Mouse (Mus musculus): Measurements from ENCODE around the gene Gm13279. TPM values are rescaled to one million over a fixed set of nuclear protein-coding genes. Genes with fewer than 3 reads are reported as not detected.

Gm13279 gene
- not detected in 2 replicates for polyA plus RNA-seq (2012; rRNA removed)

DNA sequence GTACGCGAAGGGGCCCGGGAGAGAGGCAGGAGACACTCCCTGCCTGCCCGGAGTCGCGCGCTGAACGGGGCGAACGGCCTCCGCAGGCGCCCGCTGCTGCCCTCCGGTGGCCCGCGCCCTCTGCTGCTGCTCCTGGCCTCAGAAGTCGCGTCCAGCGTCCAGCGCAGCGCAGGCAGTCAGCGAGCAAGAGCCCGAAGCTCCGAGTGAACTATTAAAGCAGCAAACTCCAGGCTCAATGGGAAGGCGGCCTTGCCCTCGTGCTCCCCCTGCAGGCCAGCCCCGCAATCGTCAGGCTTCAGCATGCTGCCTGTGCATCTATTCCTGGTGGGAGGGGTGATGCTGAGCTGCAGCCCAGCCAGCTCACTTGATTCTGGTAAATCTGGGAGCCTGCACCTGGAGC lies at the start of gene Gm13279:
TSS of gene Gm13279 (plus strand) at position 301 of the 400 bp plus-strand sequence.

DNA sequence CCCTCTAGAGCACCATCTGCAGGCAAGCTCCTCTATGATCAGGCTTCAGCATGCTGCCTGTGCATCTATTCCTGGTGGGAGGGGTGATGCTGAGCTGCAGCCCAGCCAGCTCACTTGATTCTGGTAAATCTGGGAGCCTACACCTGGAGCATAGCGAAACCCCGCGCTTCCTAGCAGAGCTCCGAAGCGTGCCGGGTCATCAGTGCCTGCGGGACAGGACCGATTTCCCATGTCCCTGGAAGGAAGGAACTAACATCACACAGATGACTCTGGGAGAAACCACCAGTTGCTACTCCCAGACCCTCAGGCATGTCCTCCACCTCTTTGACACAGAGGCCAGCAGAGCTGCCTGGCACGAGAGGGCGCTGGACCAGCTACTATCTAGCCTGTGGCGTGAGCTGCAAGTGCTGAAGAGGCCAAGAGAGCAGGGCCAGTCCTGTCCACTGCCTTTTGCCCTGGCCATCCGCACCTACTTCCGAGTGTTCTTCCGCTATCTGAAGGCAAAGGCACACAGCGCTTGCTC lies 42.3 kb upstream of the Gm13279 start, which contains the start of gene Gm13271:
TSS of gene Gm13271 (plus strand) at position 51 of the 523 bp plus-strand sequence.

DNA sequence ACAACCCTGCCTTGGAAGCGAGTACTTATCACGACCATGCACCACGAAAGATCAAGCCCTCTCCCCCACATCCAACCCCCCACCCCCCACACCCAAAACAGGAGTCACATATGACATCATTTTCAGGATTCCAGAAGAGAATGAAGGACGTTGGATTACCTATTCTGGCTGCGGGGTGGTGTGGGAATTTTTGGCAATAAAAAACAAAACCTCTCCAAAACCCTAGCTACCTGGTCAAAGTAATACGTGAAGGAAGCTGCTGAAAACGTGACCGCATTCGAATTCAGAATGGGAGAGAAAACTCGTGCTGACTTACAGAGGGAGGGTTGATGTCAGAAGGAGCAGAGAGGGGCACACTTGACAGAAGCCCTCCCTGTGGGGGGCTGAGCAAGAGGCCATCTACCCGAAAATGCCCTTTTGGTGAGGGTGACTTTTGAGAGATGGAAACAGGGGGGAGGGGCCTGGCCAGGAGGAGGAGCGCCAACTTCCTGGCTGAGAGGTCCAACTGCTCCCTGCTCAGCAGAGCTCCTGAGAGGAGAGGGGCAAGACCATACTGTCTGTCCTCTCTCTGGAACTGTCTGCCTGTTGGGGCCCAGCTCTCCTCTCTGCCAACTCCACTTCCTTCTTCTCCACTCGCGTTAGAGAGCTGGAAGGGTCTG lies 37.5 kb upstream of the Gm13279 start, which contains the start of gene Gm13283:
TSS of gene Gm13283 (plus strand) at position 510 of the 659 bp plus-strand sequence.

GRCm38 (mm10) chr4:88773534-88773933 lies 23.7 kb upstream of the Gm13279 start, which contains the start of gene Gm13290:
Gene Gm13290 (plus strand): TSS chr4:88773834.

GRCm38 (mm10) chr4:88776622-88777021 lies 20.6 kb upstream of the Gm13279 start, which contains the start of gene Gm13289:
Gene Gm13289 (plus strand): TSS chr4:88776922.

DNA sequence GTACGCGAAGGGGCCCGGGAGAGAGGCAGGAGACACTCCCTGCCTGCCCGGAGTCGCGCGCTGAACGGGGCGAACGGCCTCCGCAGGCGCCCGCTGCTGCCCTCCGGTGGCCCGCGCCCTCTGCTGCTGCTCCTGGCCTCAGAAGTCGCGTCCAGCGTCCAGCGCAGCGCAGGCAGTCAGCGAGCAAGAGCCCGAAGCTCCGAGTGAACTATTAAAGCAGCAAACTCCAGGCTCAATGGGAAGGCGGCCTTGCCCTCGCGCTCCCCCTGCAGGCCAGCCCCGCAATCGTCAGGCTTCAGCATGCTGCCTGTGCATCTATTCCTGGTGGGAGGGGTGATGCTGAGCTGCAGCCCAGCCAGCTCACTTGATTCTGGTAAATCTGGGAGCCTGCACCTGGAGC lies 17.6 kb upstream of the Gm13279 start, which contains the start of gene Gm13272:
TSS of gene Gm13272 (plus strand) at position 301 of the 400 bp plus-strand sequence.

DNA sequence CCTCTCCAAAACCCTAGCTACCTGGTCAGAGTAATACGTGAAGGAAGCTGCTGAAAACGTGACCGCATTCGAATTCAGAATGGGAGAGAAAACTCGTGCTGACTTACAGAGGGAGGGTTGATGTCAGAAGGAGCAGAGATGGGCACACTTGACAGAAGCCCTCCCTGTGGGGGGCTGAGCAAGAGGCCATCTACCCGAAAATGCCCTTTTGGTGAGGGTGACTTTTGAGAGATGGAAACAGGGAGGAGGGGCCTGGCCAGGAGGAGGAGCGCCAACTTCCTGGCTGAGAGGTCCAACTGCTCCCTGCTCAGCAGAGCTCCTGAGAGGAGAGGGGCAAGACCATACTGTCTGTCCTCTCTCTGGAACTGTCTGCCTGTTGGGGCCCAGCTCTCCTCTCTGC lies 15.4 kb upstream of the Gm13279 start, which contains the start of gene Ifnz:
TSS of gene Ifnz (plus strand) at position 301 of the 400 bp plus-strand sequence.

DNA sequence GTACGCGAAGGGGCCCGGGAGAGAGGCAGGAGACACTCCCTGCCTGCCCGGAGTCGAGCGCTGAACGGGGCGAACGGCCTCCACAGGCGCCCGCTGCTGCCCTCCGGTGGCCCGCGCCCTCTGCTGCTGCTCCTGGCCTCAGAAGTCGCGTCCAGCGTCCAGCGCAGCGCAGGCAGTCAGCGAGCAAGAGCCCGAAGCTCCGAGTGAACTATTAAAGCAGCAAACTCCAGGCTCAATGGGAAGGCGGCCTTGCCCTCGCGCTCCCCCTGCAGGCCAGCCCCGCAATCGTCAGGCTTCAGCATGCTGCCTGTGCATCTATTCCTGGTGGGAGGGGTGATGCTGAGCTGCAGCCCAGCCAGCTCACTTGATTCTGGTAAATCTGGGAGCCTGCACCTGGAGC lies 11.8 kb upstream of the Gm13279 start, which contains the start of gene Gm13276:
TSS of gene Gm13276 (plus strand) at position 301 of the 400 bp plus-strand sequence.

GRCm38 (mm10) chr4:88788402-88788801 lies 8.8 kb upstream of the Gm13279 start, which contains the start of gene Gm13277:
Gene Gm13277 (plus strand): TSS chr4:88788632.

GRCm38 (mm10) chr4:88791250-88791649 lies 5.9 kb upstream of the Gm13279 start, which contains the start of gene Gm13278:
Gene Gm13278 (plus strand): TSS chr4:88791550.

GRCm38 (mm10) chr4:88793936-88794675 lies 3.1 kb upstream of the Gm13279 start, which contains the start of gene Gm13275:
Gene Gm13275 (plus strand): TSS chr4:88794487.

DNA sequence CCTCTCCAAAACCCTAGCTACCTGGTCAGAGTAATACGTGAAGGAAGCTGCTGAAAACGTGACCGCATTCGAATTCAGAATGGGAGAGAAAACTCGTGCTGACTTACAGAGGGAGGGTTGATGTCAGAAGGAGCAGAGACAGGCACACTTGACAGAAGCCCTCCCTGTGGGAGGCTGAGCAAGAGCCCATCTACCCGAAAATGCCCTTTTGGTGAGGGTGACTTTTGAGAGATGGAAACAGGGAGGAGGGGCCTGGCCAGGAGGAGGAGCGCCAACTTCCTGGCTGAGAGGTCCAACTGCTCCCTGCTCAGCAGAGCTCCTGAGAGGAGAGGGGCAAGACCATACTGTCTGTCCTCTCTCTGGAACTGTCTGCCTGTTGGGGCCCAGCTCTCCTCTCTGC lies 2.2 kb downstream of the Gm13279 start, which contains the start of gene Gm13285:
TSS of gene Gm13285 (plus strand) at position 301 of the 400 bp plus-strand sequence.

DNA sequence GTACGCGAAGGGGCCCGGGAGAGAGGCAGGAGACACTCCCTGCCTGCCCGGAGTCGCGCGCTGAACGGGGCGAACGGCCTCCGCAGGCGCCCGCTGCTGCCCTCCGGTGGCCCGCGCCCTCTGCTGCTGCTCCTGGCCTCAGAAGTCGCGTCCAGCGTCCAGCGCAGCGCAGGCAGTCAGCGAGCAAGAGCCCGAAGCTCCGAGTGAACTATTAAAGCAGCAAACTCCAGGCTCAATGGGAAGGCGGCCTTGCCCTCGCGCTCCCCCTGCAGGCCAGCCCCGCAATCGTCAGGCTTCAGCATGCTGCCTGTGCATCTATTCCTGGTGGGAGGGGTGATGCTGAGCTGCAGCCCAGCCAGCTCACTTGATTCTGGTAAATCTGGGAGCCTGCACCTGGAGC lies 5.8 kb downstream of the Gm13279 start, which contains the start of gene Gm13287:
TSS of gene Gm13287 (plus strand) at position 301 of the 400 bp plus-strand sequence.

DNA sequence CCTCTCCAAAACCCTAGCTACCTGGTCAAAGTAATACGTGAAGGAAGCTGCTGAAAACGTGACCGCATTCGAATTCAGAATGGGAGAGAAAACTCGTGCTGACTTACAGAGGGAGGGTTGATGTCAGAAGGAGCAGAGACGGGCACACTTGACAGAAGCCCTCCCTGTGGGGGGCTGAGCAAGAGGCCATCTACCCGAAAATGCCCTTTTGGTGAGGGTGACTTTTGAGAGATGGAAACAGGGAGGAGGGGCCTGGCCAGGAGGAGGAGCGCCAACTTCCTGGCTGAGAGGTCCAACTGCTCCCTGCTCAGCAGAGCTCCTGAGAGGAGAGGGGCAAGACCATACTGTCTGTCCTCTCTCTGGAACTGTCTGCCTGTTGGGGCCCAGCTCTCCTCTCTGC lies 8.0 kb downstream of the Gm13279 start, which contains the start of gene Gm13288:
TSS of gene Gm13288 (plus strand) at position 301 of the 400 bp plus-strand sequence.

DNA sequence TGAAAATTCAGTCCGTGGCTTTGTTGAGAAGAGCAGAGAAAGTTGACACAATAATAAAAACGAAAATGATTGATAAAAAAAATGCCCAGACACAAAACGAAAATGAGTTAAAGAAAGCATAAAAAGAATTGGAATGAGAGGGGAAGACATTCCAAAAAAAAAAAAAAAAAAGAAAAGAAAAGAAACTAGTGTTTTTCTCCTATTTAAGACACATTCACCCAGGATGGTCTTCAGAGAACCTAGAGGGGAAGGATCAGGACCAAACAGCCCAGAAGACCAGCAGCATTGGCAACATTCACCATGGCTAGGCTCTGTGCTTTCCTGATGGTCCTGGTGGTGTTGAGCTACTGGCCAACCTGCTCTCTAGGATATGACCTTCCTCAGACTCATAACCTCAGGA lies 18.7 kb downstream of the Gm13279 start, which contains the start of gene Ifna7:
TSS of gene Ifna7 (plus strand) at position 301 of the 400 bp plus-strand sequence.

DNA sequence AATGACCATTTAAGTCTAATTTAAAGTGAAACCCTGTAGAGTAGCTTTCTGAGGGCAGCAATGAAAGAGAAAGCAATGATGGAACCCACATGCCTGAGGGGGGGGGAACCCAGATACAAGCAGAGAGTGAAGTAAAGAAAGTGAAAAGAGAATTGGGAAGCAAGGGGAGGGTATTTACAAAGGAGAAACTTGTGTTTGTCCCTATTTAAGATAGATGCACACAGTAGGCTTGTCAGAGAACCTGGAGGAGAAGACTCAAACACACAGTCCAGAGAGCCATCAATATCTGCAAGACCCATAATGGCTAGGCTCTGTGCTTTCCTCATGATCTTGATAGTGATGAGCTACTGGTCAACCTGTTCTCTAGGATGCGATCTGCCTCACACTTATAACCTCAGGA lies 22.5 kb downstream of the Gm13279 start, which contains the start of gene Ifna11:
TSS of gene Ifna11 (plus strand) at position 301 of the 400 bp plus-strand sequence.

DNA sequence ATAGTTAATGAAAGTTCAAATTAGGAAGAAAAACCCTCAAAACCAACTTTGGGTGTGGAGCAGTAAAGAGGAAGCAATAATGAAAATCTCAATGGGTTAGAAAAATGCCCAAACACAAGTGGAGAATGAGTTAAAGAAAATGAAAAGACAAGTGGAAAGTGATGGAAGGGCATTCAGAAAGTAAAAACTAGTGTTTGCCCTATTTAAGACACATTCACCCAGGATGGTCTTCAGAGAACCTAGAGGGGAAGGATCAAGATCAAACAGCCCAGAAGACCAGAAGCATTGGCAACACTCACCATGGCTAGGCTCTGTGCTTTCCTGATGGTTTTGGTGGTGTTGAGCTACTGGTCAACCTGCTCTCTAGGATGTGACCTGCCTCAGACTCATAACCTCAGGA lies 29.9 kb downstream of the Gm13279 start, which contains the start of gene Ifna6:
TSS of gene Ifna6 (plus strand) at position 301 of the 400 bp plus-strand sequence.

GRCm38 (mm10) chr4:88835225-88835624 lies 38.0 kb downstream of the Gm13279 start, which contains the start of gene Ifna5:
Gene Ifna5 (plus strand): TSS chr4:88835525.

GRCm38 (mm10) chr4:88841438-88841911 lies 44.3 kb downstream of the Gm13279 start, which contains the start of gene Ifna4:
Gene Ifna4 (plus strand): TSS chr4:88841861.

Measured in liver, embryonic 14 days (tissue).